Mouse (Mus musculus): Measurements from ENCODE around the gene Tspan2. TPM values are rescaled to one million over a fixed set of nuclear protein-coding genes. Genes with fewer than 3 reads are reported as not detected.
A peak's percentile ranks its signal among the peaks of the same experiment; 100 is the strongest.

The Tspan2 gene
- polyA plus RNA-seq (2015; fragmentation: Nextera tagmentation; extraction: Ambion mirVana) = 1.9 TPM in 2 replicates

- H3K4me3 ChIP-seq (replicated peaks) = peak within 1 kb of the TSS; percentile 58
- peak within 1 kb of the TSS; percentile 30; the same call in 1 of the 2 replicates for H3K9ac ChIP-seq
- whole genome bisulfite sequencing (ENCODE audit: insufficient replicate concordance) = 4% methylated on average over 54 of the region's 54 CpGs
- H3K4me1 ChIP-seq (replicated peaks) = peaks cover 21% of the 10 kb centered on the region
- peak; percentile 65 for ATAC-seq (ENCODE audit: insufficient read depth)
- no peaks in the 10 kb centered on the region for H3K36me3 ChIP-seq (replicated peaks)
- H3K9me3 ChIP-seq (replicated peaks) = no peaks in the 10 kb centered on the region
- H3K27me3 ChIP-seq = peaks cover 41% of the 10 kb centered on the region
- H3K4me2 ChIP-seq = peak within 1 kb of the TSS; percentile 75
- H3K27ac ChIP-seq (replicated peaks) = no peak within 1 kb of the TSS
Measured at GRCm38 (mm10) chr3:102734313-102735030, at the start of gene Tspan2. TSS of gene Tspan2 (plus strand) at chr3:102734529.

DNA sequence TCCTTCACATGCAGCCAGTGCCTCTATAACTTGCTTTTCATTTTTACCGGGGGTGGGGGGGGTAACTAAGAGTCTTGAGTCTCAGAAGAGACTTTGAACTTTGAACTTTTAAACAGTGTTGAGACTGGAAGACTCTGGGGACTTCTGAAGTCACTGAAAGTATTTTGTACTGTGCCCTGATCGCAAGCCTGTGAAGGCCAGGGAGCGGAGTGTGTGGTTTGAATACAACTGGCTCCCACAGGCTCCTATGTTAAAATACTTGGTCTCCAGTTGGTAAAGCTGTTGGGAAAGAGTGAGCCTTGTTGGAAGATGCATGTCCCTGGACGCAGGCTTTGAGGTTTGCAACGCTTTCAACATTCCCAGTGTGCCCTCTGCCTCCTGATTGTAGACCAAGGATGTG is 47.5 kb upstream of the Tspan2 start:
- H3K27ac ChIP-seq (replicated peaks) = no peak overlapping the region
- 63% methylated on average over 5 of the region's 5 CpGs for WGBS (ENCODE audit: insufficient replicate concordance)
- H3K9ac ChIP-seq = no peak overlapping the region
- H3K9me3 ChIP-seq (replicated peaks) = no peaks in the 10 kb centered on the region
- H3K4me2 ChIP-seq = no peak overlapping the region
- no peaks in the 10 kb centered on the region for H3K4me1 ChIP-seq (replicated peaks)
- H3K27me3 ChIP-seq = no peaks in the 10 kb centered on the region
- H3K36me3 ChIP-seq (replicated peaks) = no peaks in the 10 kb centered on the region
- no peak for ATAC-seq (ENCODE audit: insufficient read depth)
- H3K4me3 ChIP-seq (replicated peaks) = no peak overlapping the region

- H3K9ac ChIP-seq = no peak overlapping the region
- H3K27me3 ChIP-seq = no peaks in the 10 kb centered on the region
- H3K4me2 ChIP-seq = no peak overlapping the region
- no peak overlapping the region for H3K27ac ChIP-seq (replicated peaks)
- no peak for ATAC-seq (ENCODE audit: insufficient read depth)
- H3K4me3 ChIP-seq (replicated peaks) = no peak overlapping the region
- 62% methylated on average over 8 of the region's 8 CpGs for WGBS (ENCODE audit: insufficient replicate concordance)
- no peaks in the 10 kb centered on the region for H3K4me1 ChIP-seq (replicated peaks)
- no peaks in the 10 kb centered on the region for H3K36me3 ChIP-seq (replicated peaks)
- H3K9me3 ChIP-seq (replicated peaks) = no peaks in the 10 kb centered on the region
Measured at GRCm38 (mm10) chr3:102687852-102688251, 46.5 kb upstream of the Tspan2 start.

- H3K4me3 ChIP-seq (replicated peaks) = no peak overlapping the region
- H3K4me1 ChIP-seq (replicated peaks) = no peaks in the 10 kb centered on the region
- no peak overlapping the region for H3K9ac ChIP-seq
- WGBS (ENCODE audit: insufficient replicate concordance) = 31% methylated on average over 11 of the region's 11 CpGs
- no peaks in the 10 kb centered on the region for H3K36me3 ChIP-seq (replicated peaks)
- H3K27ac ChIP-seq (replicated peaks) = no peak overlapping the region
- H3K9me3 ChIP-seq (replicated peaks) = no peaks in the 10 kb centered on the region
- ATAC-seq (ENCODE audit: insufficient read depth) = no peak
- no peak overlapping the region for H3K4me2 ChIP-seq
- H3K27me3 ChIP-seq = no peaks in the 10 kb centered on the region
Measured at GRCm38 (mm10) chr3:102691802-102692484, 42.4 kb upstream of the Tspan2 start.

- Histone ChIP-seq H3K4me3 (replicated peaks) (no peak overlapping the region), H3K9me3 (replicated peaks) (no peaks in the 10 kb centered on the region)
- 67% methylated on average over 7 of the region's 7 CpGs for WGBS (ENCODE audit: insufficient replicate concordance)
Measured at GRCm38 (mm10) chr3:102692758-102693325, 41.5 kb upstream of the Tspan2 start.

DNA sequence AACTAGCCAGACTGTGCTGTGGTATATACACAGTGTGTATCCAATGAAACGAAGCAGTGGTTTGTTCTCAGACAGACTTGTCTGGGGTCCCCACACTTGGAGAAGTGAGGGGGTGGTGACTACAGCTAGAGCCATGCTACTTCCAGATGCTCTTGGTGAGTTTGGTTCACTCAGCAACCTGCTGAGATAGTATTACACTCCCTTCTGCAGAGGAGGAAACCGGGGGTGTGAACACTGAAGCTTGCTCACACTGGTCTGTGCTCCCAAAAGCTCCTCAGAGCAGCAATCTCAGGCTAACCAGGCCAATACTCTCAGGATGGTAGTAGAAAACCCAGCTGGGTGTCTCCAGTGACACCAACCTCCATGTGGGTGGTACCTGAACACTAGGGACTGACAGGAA is 36.2 kb upstream of the Tspan2 start:
- Histone ChIP-seq H3K4me1 (replicated peaks) (no peaks in the 10 kb centered on the region), H3K4me2 (no peak overlapping the region), H3K27me3 (no peaks in the 10 kb centered on the region), H3K9me3 (replicated peaks) (no peaks in the 10 kb centered on the region), H3K36me3 (replicated peaks) (no peaks in the 10 kb centered on the region), H3K4me3 (replicated peaks) (no peak overlapping the region), H3K9ac (no peak overlapping the region), H3K27ac (replicated peaks) (no peak overlapping the region)
- 53% methylated on average over 2 of the region's 2 CpGs for WGBS (ENCODE audit: insufficient replicate concordance)
- no peak for ATAC-seq (ENCODE audit: insufficient read depth)

More at GRCm38 (mm10) chr3:102692758-102693325, 41.5 kb upstream of the Tspan2 start:
- Histone ChIP-seq H3K36me3 (replicated peaks) (no peaks in the 10 kb centered on the region), H3K9ac (no peak overlapping the region), H3K4me2 (no peak overlapping the region), H3K4me1 (replicated peaks) (no peaks in the 10 kb centered on the region), H3K27me3 (no peaks in the 10 kb centered on the region), H3K27ac (replicated peaks) (no peak overlapping the region)
- ATAC-seq (ENCODE audit: insufficient read depth) = no peak

- Histone ChIP-seq H3K9me3 (replicated peaks) (no peaks in the 10 kb centered on the region), H3K4me2 (no peak overlapping the region), H3K4me1 (replicated peaks) (no peaks in the 10 kb centered on the region), H3K36me3 (replicated peaks) (no peaks in the 10 kb centered on the region), H3K9ac (no peak overlapping the region), H3K27ac (replicated peaks) (no peak overlapping the region), H3K27me3 (no peaks in the 10 kb centered on the region), H3K4me3 (replicated peaks) (no peak overlapping the region)
- ATAC-seq (ENCODE audit: insufficient read depth) = no peak
- 57% methylated on average over 4 of the region's 4 CpGs for WGBS (ENCODE audit: insufficient replicate concordance)
Measured at GRCm38 (mm10) chr3:102701303-102701702, 33.0 kb upstream of the Tspan2 start.

- H3K27ac ChIP-seq (replicated peaks) = no peak overlapping the region
- no peaks in the 10 kb centered on the region for H3K27me3 ChIP-seq
- no peak for ATAC-seq (ENCODE audit: insufficient read depth)
- WGBS (ENCODE audit: insufficient replicate concordance) = 12% methylated on average over 7 of the region's 7 CpGs
- no peaks in the 10 kb centered on the region for H3K4me1 ChIP-seq (replicated peaks)
- no peaks in the 10 kb centered on the region for H3K9me3 ChIP-seq (replicated peaks)
- H3K36me3 ChIP-seq (replicated peaks) = no peaks in the 10 kb centered on the region
- H3K4me2 ChIP-seq = no peak overlapping the region
- H3K4me3 ChIP-seq (replicated peaks) = no peak overlapping the region
- H3K9ac ChIP-seq = no peak overlapping the region
Measured at GRCm38 (mm10) chr3:102701902-102702544, 32.3 kb upstream of the Tspan2 start.

- WGBS (ENCODE audit: insufficient replicate concordance) = 55% methylated on average over 4 of the region's 4 CpGs
- ATAC-seq (ENCODE audit: insufficient read depth) = no peak
Measured at GRCm38 (mm10) chr3:102704001-102704401, 30.3 kb upstream of the Tspan2 start.

DNA sequence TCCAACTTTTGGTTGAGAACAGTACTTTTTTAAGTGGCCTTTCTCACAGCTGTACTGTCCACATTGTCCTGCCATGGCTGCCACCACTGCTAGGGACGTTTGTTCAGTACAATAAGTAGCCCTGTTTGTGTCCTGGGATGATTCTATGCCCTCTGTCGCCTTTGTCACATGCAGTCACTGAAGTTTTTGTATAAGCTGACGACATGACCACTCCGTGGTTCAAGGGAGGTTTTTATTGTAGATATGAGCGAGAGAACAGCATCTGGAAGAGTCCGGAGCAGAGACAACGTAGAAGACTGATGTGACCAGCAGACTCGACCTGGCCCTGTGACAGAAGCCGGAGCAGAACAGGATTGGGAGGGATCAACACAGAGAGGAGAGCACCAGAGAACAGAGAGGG is 25.7 kb upstream of the Tspan2 start:
- Histone ChIP-seq H3K4me2 (no peak overlapping the region), H3K4me1 (replicated peaks) (no peaks in the 10 kb centered on the region), H3K9ac (no peak overlapping the region), H3K4me3 (replicated peaks) (no peak overlapping the region), H3K36me3 (replicated peaks) (no peaks in the 10 kb centered on the region), H3K27ac (replicated peaks) (no peak overlapping the region), H3K9me3 (replicated peaks) (no peaks in the 10 kb centered on the region), H3K27me3 (no peaks in the 10 kb centered on the region)
- 54% methylated on average over 9 of the region's 9 CpGs for WGBS (ENCODE audit: insufficient replicate concordance)
- no peak for ATAC-seq (ENCODE audit: insufficient read depth)

More at GRCm38 (mm10) chr3:102704001-102704401, 30.3 kb upstream of the Tspan2 start:
- no peak overlapping the region for H3K4me3 ChIP-seq (replicated peaks)
- no peak overlapping the region for H3K9ac ChIP-seq
- no peak overlapping the region for H3K27ac ChIP-seq (replicated peaks)
- no peaks in the 10 kb centered on the region for H3K27me3 ChIP-seq
- no peaks in the 10 kb centered on the region for H3K4me1 ChIP-seq (replicated peaks)
- H3K9me3 ChIP-seq (replicated peaks) = no peaks in the 10 kb centered on the region
- no peak overlapping the region for H3K4me2 ChIP-seq
- no peaks in the 10 kb centered on the region for H3K36me3 ChIP-seq (replicated peaks)

DNA sequence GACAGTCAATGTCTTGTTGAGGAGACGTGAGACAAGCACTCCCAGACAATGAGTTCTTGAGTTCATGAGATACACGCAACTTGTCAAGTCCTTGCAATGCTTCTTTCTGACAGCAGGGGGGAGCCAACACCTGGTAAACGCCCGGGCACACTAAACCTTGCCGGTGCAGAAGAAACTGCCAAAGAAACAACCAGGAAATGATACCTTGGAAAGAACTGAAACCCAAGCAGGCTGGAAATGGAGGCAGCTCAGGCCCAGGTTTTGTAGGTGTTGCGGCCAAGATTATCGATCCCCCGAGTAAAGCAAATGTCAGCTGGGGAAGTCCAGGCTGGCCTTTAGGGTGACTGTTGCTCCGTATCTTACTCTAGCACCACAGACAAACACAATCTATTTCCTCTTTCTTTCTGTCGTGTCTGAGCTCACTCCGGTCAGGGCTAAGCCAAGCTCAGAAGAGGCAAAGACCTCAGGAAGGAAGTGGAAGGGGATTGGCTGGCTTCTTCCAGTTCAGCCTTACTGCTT is 19.2 kb upstream of the Tspan2 start:
- H3K27ac ChIP-seq (replicated peaks) = peak overlapping the region; percentile 62
- no peaks in the 10 kb centered on the region for H3K27me3 ChIP-seq
- H3K9ac ChIP-seq = 0 out of 2 replicates have a peak overlapping the region, but pooled peaks have one; percentile 35
- peak overlapping the region; percentile 45 for H3K4me3 ChIP-seq (replicated peaks)
- H3K4me2 ChIP-seq = peak overlapping the region; percentile 62
- ATAC-seq (ENCODE audit: insufficient read depth) = peak; percentile 73
- H3K36me3 ChIP-seq (replicated peaks) = no peaks in the 10 kb centered on the region
- 3% methylated on average over 11 of the region's 11 CpGs for WGBS (ENCODE audit: insufficient replicate concordance)
- H3K4me1 ChIP-seq (replicated peaks) = no peaks in the 10 kb centered on the region
- H3K9me3 ChIP-seq (replicated peaks) = no peaks in the 10 kb centered on the region

Measured in liver, embryonic 15.5 days (tissue).